Comparison of ENCODE assay signal across 27 mouse cellular contexts in genomic region chr17:35080710-35081109, GRCm38 (mm10). TPM values are rescaled to one million over a fixed set of nuclear protein-coding genes. Genes with fewer than 3 reads are reported as not detected.
DNase-seq lines count a peak whose midpoint lies in the region; ATAC-seq and TF ChIP-seq lines count a peak whose summit lies in the region.
"Had no signal": no experiment of that assay in that cellular context is flagged by ENCODE, and none has a peak within 500 bp of the region (broad histone marks: within the 10 kb centered on the region; RNA-seq: fewer than 3 reads in every experiment).

No protein-coding gene starts in this region.

- no peak for TF ChIP-seq EP300 in liver, postnatal 0 days (IDR thresholded peaks at IDR 0.05; ENCODE audit: low read depth)

- H3K4me3 ChIP-seq in cerebellum, adult 2 months (replicated peaks; ENCODE audit: insufficient read depth, low read depth, low read length) = no peak overlapping the region
- H3K4me3 ChIP-seq in liver, embryonic 11.5 days (ENCODE audit: low read depth, low read length) = no peak overlapping the region
- no peak overlapping the region for H3K4me3 ChIP-seq in cortical plate, adult 2 months (ENCODE audit: insufficient read depth, low read length)
- H3K4me3 ChIP-seq in liver, postnatal 0 days (ENCODE audit: low read depth, low read length) = no peak overlapping the region
- H3K4me3 ChIP-seq: forebrain, embryonic 13.5 days; heart, adult 2 months; heart, embryonic 15.5 days; kidney, embryonic 15.5 days; limb, embryonic 15.5 days; midbrain, embryonic 15.5 days; neural tube, embryonic 12.5 days; stomach, embryonic 15.5 days had no signal

- no peaks in the 10 kb centered on the region for H3K27me3 ChIP-seq in cerebellum, adult 2 months (ENCODE audit: control insufficient read depth, insufficient read depth, low read length)
- 0 out of 2 replicates have a peak, but pooled peaks cover 3% of the 10 kb centered on the region for H3K27me3 ChIP-seq in liver, embryonic 11.5 days (replicated peaks; ENCODE audit: control insufficient read depth, insufficient read depth, low read length)
- 0 out of 2 replicates have a peak, but pooled peaks cover 4% of the 10 kb centered on the region for H3K27me3 ChIP-seq in liver, postnatal 0 days (ENCODE audit: insufficient read depth, low read length)
- H3K27me3 ChIP-seq: forebrain, embryonic 13.5 days; kidney, embryonic 15.5 days; midbrain, embryonic 15.5 days; stomach, embryonic 15.5 days had no signal

- DNase-seq in cerebellum, adult 2 months = no peak
- DNase-seq in cerebellum, adult 11 months = no peak
- no peak for DNase-seq in liver, embryonic 11.5 days (ENCODE audit: low spot score)
- no peak for DNase-seq in liver
- DNase-seq in liver, postnatal 0 days = no peak
- DNase-seq in lung, adult 18-20 months = no peak
- DNase-seq: adrenal gland, adult 8-10 months; cerebellum, adult 8-10 months; cerebellum, postnatal 36 days; gastrocnemius, postnatal 36 days; heart, adult 2 months; heart, postnatal 4 days; kidney, adult 11 months; kidney, postnatal 36 days; lung, postnatal 10 days; thymus, adult 18-20 months; thymus, postnatal 36 days had no signal

- H3K4me2 ChIP-seq in liver, embryonic 11.5 days = peak overlapping the region; percentile 64
- no peak overlapping the region; the same call in 1 of the 2 replicates for H3K4me2 ChIP-seq in liver, postnatal 0 days (ENCODE audit: low read depth, low read length)
- H3K4me2 ChIP-seq: forebrain, embryonic 13.5 days; kidney, embryonic 15.5 days; limb, embryonic 15.5 days; midbrain, embryonic 15.5 days; neural tube, embryonic 12.5 days had no signal

- ATAC-seq in liver, embryonic 11.5 days (replicated peaks; ENCODE audit: low FRiP score) = no peak
- no peak for ATAC-seq in liver, postnatal 0 days
- ATAC-seq: forebrain, embryonic 13.5 days; hindbrain, embryonic 16.5 days; midbrain, embryonic 15.5 days had no signal

- TF ChIP-seq POLR2A in cerebellum, adult 2 months (IDR thresholded peaks at IDR 0.05; ENCODE audit: borderline replicate concordance, insufficient read depth, low read length) = no peak
- no peak for TF ChIP-seq POLR2A in cortical plate, adult 2 months (IDR thresholded peaks at IDR 0.05; ENCODE audit: extremely low read depth, insufficient read depth, low read length)

- peak overlapping the region; percentile 61; the same call in 1 of the 2 replicates for H3K9ac ChIP-seq in liver, embryonic 11.5 days (ENCODE audit: low read depth, low read length)
- H3K9ac ChIP-seq in liver, postnatal 0 days (replicated peaks) = 0 out of 2 replicates have a peak overlapping the region, but pooled peaks have one; percentile 33
- H3K9ac ChIP-seq: forebrain, embryonic 13.5 days; heart, embryonic 15.5 days; kidney, embryonic 15.5 days; limb, embryonic 15.5 days; midbrain, embryonic 15.5 days; neural tube, embryonic 12.5 days; stomach, embryonic 15.5 days had no signal

- no peaks in the 10 kb centered on the region for H3K36me3 ChIP-seq in liver, embryonic 11.5 days (ENCODE audit: control insufficient read depth, insufficient read depth, low read length)
- H3K36me3 ChIP-seq in liver, postnatal 0 days (replicated peaks; ENCODE audit: insufficient read depth, low read length) = no peaks in the 10 kb centered on the region
- H3K36me3 ChIP-seq: heart, embryonic 15.5 days; kidney, embryonic 15.5 days; limb, embryonic 15.5 days; midbrain, embryonic 15.5 days; neural tube, embryonic 12.5 days; stomach, embryonic 15.5 days had no signal

- WGBS in cerebellum, adult 2 months = 73% methylated on average over 4 of the region's 4 CpGs
- 84% methylated on average over 4 of the region's 4 CpGs for WGBS in liver, embryonic 11.5 days
- WGBS in liver, postnatal 0 days (ENCODE audit: insufficient replicate concordance) = 76% methylated on average over 4 of the region's 4 CpGs

- H3K4me1 ChIP-seq in cerebellum, adult 2 months (ENCODE audit: control insufficient read depth, insufficient read depth, low read length) = peaks cover 41% of the 10 kb centered on the region
- peaks cover 26% of the 10 kb centered on the region for H3K4me1 ChIP-seq in liver, embryonic 11.5 days (replicated peaks; ENCODE audit: control insufficient read depth, insufficient read depth, low read length)
- H3K4me1 ChIP-seq in cortical plate, adult 2 months (ENCODE audit: control insufficient read depth, insufficient read depth, low read length) = no peaks in the 10 kb centered on the region
- H3K4me1 ChIP-seq in liver, postnatal 0 days (ENCODE audit: insufficient read depth) = peaks cover 17% of the 10 kb centered on the region

- peak overlapping the region; percentile 23; the same call in 1 of the 2 replicates for H3K27ac ChIP-seq in cerebellum, adult 2 months (ENCODE audit: insufficient read depth, low read length)
- H3K27ac ChIP-seq in liver, embryonic 11.5 days (ENCODE audit: low read depth, low read length) = peak overlapping the region; percentile 74
- H3K27ac ChIP-seq in cortical plate, adult 2 months (ENCODE audit: insufficient read depth, low read length) = peak overlapping the region; percentile 80; the same call in 1 of the 2 replicates
- no peak overlapping the region; the same call in 1 of the 2 replicates for H3K27ac ChIP-seq in liver, postnatal 0 days (ENCODE audit: low read depth)
- H3K27ac ChIP-seq: forebrain, embryonic 13.5 days; heart, adult 2 months; kidney, embryonic 15.5 days; limb, embryonic 15.5 days; midbrain, embryonic 15.5 days; neural tube, embryonic 12.5 days had no signal

- no peaks in the 10 kb centered on the region for H3K9me3 ChIP-seq in liver, embryonic 11.5 days (ENCODE audit: control insufficient read depth, low read length)
- no peaks in the 10 kb centered on the region for H3K9me3 ChIP-seq in liver, postnatal 0 days (ENCODE audit: low read length)
- H3K9me3 ChIP-seq: forebrain, embryonic 13.5 days; heart, embryonic 15.5 days; kidney, embryonic 15.5 days; limb, embryonic 15.5 days; midbrain, embryonic 15.5 days; neural tube, embryonic 12.5 days; stomach, embryonic 15.5 days had no signal

- no peak for TF ChIP-seq CTCF in cerebellum, adult 2 months (IDR thresholded peaks at IDR 0.05; ENCODE audit: borderline replicate concordance, insufficient read depth, low read depth, low read length)
- TF ChIP-seq CTCF in cortical plate, adult 2 months (IDR thresholded peaks at IDR 0.05; ENCODE audit: extremely low read depth, insufficient read depth, low read length) = no peak
- TF ChIP-seq CTCF in liver, postnatal 0 days (IDR thresholded peaks at IDR 0.05; ENCODE audit: low read depth) = no peak

RNA-seq across cellular contexts. Expression of gene Ly6g6d, which starts 2.8 kb away (rescaled TPM):
- 8.5 and 10.4 TPM in 2 replicates for polyA plus RNA-seq in cerebellum, adult 2 months (2012; rRNA removed)
- 0.44 and 0.78 TPM in 2 replicates for polyA plus RNA-seq in liver, embryonic 11.5 days (2014; fragmentation: Nextera tagmentation; extraction: Ambion mirVana)
- 1.8 and 3.6 TPM in 2 replicates for polyA plus RNA-seq in cortical plate, adult 2 months (2012; rRNA removed)
- polyA plus RNA-seq in liver, postnatal 0 days (2015; fragmentation: Nextera tagmentation; extraction: Ambion mirVana) = 0.54 and 0.60 TPM in 2 replicates

RNA-seq across cellular contexts. Expression of gene Ly6g6e, which starts 4.0 kb away (rescaled TPM):
- polyA plus RNA-seq in cerebellum, adult 2 months (2012; rRNA removed) = 5.3 and 6.3 TPM in 2 replicates
- 0.57 TPM in 1 of 2 replicates, not detected in the other for polyA plus RNA-seq in liver, embryonic 11.5 days (2014; fragmentation: Nextera tagmentation; extraction: Ambion mirVana)
- polyA plus RNA-seq in cortical plate, adult 2 months (2012; rRNA removed) = 4.8 and 5.5 TPM in 2 replicates
- 0.19 TPM in 1 of 2 replicates, not detected in the other for polyA plus RNA-seq in liver, postnatal 0 days (2015; fragmentation: Nextera tagmentation; extraction: Ambion mirVana)

RNA-seq across cellular contexts. Expression of gene Ly6g6f, which starts 4.7 kb away (rescaled TPM):
- polyA plus RNA-seq in cerebellum, adult 2 months (2012; rRNA removed) = 0.86 and 1.1 TPM in 2 replicates
- 12.8 and 13.5 TPM in 2 replicates for polyA plus RNA-seq in liver, embryonic 11.5 days (2014; fragmentation: Nextera tagmentation; extraction: Ambion mirVana)
- polyA plus RNA-seq in cortical plate, adult 2 months (2012; rRNA removed) = 0.44 and 1.1 TPM in 2 replicates
- polyA plus RNA-seq in liver, postnatal 0 days (2015; fragmentation: Nextera tagmentation; extraction: Ambion mirVana) = 4.0 and 5.3 TPM in 2 replicates
- polyA plus RNA-seq: embryonic facial prominence, embryonic 14.5 days; hindbrain, embryonic 16.5 days; kidney, embryonic 15.5 days; midbrain, embryonic 15.5 days had no signal

RNA-seq across cellular contexts. Expression of gene Abhd16a, which starts 8.4 kb away (rescaled TPM):
- polyA plus RNA-seq in cerebellum, adult 2 months (2012; rRNA removed) = 337 and 394 TPM in 2 replicates
- 71.6 and 79.8 TPM in 2 replicates for polyA plus RNA-seq in liver, embryonic 11.5 days (2014; fragmentation: Nextera tagmentation; extraction: Ambion mirVana)
- polyA plus RNA-seq in cortical plate, adult 2 months (2012; rRNA removed) = 147 and 159 TPM in 2 replicates
- polyA plus RNA-seq in liver, postnatal 0 days (2015; fragmentation: Nextera tagmentation; extraction: Ambion mirVana) = 47.3 and 49.3 TPM in 2 replicates

RNA-seq across cellular contexts. Expression of gene Mpig6b, which starts 14.7 kb away (rescaled TPM):
- polyA plus RNA-seq in cerebellum, adult 2 months (2012; rRNA removed) = 0.25 and 0.43 TPM in 2 replicates
- 8.4 and 11.2 TPM in 2 replicates for polyA plus RNA-seq in liver, embryonic 11.5 days (2014; fragmentation: Nextera tagmentation; extraction: Ambion mirVana)
- not detected in 2 replicates for polyA plus RNA-seq in cortical plate, adult 2 months (2012; rRNA removed)
- polyA plus RNA-seq in liver, postnatal 0 days (2015; fragmentation: Nextera tagmentation; extraction: Ambion mirVana) = 6.5 and 7.1 TPM in 2 replicates
